Mouse (Mus musculus) left cerebral cortex, postnatal 36 days (tissue): Measurements from ENCODE around the gene Olfr432. TPM values are rescaled to one million over a fixed set of nuclear protein-coding genes. Genes with fewer than 3 reads are reported as not detected.
A peak's percentile ranks its signal among the peaks of the same experiment; 100 is the strongest.
"Not testable (repeated sequence)": the region's sequence is repeated elsewhere in the genome, so short reads cannot be mapped to it uniquely, and the experiment has no call there.

Experiments
- DNase-seq, 2 experiments: peaks; one replicate each; pipeline ENCODE4 v3.0.0; 2021 to 2022; ENCODE audit warnings: low spot score in 2 of 2, mixed read lengths in 1 of 2
- intact Hi-C: fragments of 180-260 bp; cut with DNase I; formaldehyde crosslinking; loops from one replicate; pipeline ENCODE4 v1.15.1; 2025
- total RNA-seq, 2 experiments: library from RNA; stranded (reverse); gene quantifications; 2 replicates each; pipeline ENCODE4 v1.2.3; 2021

The Olfr432 gene
- total RNA-seq: not detected

GRCm38 (mm10) chr1:174048893-174049292, at the start of gene Olfr432:
TSS of gene Olfr432 (plus strand) at chr1:174049205.
- intact Hi-C loops: no loop called here
- no peak for DNase-seq

- intact Hi-C loops, DNase-seq: not testable (repeated sequence)
Observed at GRCm38 (mm10) chr1:174004352-174005109, 44.5 kb upstream of the Olfr432 start.

DNA sequence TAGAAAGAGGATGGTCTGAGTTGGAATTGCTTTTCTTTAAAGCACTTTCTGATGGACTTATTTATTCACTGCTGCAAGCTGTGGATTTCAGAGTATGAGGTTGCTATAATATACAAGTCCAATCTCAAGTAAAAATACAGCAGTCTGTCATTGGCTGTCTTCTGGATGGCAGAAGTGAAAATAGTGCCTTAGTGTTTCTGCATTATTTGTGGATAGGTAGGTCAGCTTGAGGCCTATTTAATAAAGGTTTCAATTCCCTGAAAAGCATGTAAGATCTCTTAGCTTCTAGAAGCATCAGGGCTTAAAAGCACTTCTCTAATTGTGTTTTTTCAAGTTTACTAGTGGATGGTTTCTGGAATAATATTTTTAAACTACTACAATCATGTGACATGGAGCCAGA, 42.0 kb upstream of the Olfr432 start:
- intact Hi-C loops, DNase-seq: not testable (repeated sequence)

- DNase-seq: no peak
- intact Hi-C loops: no loop called here
Observed at GRCm38 (mm10) chr1:174031698-174032097, 17.3 kb upstream of the Olfr432 start, which contains the start of gene Ifi205. TSS of gene Ifi205 (minus strand) at chr1:174031810.

- DNase-seq: no peak
- intact Hi-C loops: no loop called here
Observed at GRCm38 (mm10) chr1:174035841-174036240, 13.2 kb upstream of the Olfr432 start.

GRCm38 (mm10) chr1:174038480-174038879, 10.5 kb upstream of the Olfr432 start:
- DNase-seq: no peak
- intact Hi-C loops: no loop called here

DNA sequence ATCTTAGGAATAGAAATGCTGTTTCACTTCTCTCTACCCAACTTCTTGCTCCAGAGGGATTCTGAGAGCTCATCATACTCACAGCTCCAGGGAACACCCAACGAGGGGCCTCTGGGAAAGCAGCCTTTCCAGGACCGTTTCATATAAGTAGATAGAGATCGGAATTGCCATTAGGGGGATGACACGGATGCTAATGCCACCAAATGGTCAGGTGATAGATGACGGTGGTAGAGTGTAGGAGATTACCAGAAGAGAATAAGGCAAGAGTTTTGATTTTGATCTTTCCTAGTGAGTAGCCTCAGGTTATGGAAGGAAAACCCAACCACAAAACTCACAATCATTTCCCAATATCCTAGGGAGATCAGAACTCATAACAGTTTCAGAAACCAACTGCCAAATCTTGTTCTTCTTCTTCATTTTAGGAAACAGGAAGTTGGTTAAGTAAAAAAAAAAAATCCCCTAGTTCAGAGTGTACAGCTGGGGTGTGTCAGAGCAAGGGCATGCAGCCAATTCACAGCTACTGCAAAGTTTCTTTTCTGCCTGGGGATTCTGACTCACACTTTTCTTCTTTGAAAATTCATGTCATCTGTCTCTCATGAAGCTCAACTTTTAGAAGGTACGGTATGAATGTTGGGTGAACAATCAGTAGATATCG, 8.4 kb upstream of the Olfr432 start, which contains the start of gene Olfr433:
Gene Olfr433, plus strand, starts transcription at position 183 of the 655 bp plus-strand sequence.
- peak in 1 of 2 experiments; percentile 13 for DNase-seq
- intact Hi-C loops: no loop called here

DNA sequence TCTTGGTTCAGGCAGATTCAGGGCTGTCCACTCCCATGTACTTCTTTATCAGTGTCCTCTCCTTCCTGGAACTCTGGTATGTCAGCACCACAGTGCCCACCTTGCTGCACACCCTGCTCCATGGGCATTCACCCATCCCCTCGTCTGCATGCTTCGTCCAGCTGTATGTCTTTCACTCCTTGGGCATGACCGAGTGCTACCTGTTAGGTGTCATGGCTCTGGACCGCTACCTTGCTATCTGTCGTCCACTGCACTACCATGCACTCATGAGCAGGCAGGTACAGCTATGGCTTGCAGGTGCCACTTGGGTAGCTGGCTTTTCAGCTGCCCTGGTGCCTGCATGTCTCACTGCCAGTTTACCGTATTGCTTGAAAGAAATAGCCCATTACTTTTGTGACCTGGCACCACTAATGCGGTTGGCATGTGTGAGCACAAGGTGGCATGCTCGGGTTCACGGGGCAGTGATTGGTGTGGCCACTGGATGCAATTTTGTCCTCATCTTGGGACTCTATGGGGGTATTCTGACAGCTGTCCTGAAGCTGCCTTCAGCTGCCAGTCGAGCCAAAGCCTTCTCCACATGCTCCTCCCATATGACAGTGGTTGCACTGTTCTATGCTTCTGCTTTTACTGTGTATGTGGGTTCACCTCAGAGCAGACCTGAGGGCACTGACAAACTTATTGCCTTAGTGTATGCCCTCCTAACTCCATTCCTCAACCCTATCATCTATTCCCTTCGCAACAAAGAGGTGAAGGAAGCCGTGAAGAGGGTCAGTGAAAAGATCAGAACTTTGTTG, 6.7 kb upstream of the Olfr432 start:
- DNase-seq: not testable (repeated sequence)

DNA sequence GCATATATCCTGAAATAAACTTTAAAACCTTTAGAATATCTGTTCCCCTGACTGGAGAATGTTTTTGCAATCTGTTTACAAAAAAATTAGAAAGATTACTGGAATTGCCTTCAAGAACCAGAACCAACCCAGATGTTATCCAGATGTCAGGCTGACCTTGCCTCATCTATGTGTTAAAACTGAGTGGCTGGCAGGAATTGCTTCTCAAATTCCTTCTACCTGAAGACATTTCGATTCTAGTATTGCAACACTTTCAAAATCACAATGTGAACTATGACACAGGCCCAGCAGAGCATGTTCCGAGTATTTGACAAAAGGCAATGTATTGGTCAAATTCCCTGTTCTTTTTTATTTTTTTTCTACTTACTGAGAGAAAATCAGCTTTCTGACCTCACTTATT, 4.6 kb upstream of the Olfr432 start:
- no peak for DNase-seq
- intact Hi-C loops: no loop called here

More for the DNA sequence above, 6.7 kb upstream of the Olfr432 start:
- intact Hi-C loops: not testable (repeated sequence)

GRCm38 (mm10) chr1:174048227-174048626, 778 bp upstream of the Olfr432 start:
- intact Hi-C loops, DNase-seq: not testable (repeated sequence)

DNA sequence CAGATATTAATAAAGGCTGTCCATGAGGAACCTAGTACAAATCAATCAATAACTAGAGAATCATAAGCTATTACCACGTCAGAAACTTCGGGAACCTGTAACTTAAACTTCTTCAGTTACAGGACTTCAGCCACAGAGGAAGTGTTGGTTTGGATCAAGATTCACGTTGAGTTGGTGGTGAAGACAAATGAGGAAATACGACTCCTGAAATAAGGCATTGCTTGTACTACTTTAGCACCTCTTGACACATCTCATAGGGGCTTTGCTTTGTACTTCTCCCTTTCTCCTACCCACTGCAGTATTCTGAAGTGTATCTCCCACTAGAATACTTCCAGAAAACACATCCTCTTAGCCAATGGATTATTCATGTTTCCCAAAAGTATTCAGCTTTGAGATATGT, 352 bp downstream of the Olfr432 start:
- intact Hi-C loops, DNase-seq: not testable (repeated sequence)

DNA sequence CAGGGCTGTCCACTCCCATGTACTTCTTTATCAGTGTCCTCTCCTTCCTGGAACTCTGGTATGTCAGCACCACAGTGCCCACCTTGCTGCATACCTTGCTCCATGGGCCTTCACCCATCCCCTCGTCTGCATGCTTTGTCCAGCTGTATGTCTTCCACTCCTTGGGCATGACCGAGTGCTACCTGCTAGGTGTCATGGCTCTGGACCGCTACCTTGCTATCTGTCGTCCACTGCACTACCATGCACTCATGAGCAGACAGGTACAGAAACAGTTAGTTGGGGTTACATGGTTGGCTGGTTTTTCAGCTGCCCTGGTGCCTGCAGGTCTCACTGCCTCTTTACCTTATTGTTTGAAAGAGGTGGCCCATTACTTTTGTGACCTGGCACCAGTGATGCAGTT, 1.5 kb downstream of the Olfr432 start:
- no peak for DNase-seq
- intact Hi-C loops: no loop called here

DNA sequence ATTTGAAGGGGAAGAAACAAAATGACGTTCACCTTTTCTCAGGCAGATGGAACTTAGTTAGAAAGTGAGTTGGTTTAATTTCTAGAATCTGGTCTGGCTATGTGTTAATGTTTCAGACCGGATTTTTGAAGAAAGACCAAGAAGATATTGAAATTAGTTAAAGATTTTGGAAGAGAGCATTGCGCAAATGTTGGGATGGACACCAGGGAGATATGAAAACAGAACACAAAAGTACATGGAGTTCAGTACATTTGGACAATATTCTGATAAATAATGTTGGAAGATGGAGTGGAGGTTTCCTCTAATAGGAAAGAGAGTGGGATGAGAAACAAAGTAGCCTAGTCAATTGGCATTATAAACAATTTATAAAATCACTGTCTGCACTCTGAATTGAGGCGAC, 2.5 kb downstream of the Olfr432 start:
- intact Hi-C loops: no loop called here
- DNase-seq: no peak

DNA sequence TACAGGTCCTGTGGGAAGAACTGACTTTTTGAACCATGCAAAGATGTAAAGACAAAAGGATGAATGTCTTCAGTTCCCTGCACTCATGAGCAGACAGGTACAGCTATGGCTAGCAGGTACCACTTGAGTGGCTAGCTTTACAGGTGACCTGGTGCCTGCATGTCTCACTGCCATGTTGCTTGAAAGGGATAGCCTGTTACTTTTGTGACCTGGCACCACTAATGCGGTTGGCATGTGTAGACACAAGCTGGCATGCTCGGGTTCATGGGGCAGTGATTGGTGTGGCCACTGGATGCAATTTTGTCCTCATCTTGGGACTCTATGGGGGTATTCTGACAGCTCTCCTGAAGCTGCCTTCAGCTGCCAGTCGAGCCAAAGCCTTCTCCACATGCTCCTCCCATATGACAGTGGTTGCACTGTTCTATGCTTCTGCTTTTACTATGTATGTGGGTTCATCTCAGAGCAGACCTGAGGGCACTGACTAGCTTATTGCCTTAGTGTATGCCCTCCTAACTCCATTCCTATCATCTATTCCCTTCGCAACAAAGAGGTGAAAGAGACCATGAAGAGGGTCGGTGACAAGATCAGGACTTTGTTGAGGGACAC, 3.0 kb downstream of the Olfr432 start:
- intact Hi-C loops: no loop called here
- DNase-seq: no peak

GRCm38 (mm10) chr1:174052981-174053380, 4.0 kb downstream of the Olfr432 start:
- intact Hi-C loops: no loop called here
- no peak for DNase-seq

- DNase-seq: no peak
- intact Hi-C loops: no loop called here
Observed at GRCm38 (mm10) chr1:174055248-174055647, 6.2 kb downstream of the Olfr432 start.

DNA sequence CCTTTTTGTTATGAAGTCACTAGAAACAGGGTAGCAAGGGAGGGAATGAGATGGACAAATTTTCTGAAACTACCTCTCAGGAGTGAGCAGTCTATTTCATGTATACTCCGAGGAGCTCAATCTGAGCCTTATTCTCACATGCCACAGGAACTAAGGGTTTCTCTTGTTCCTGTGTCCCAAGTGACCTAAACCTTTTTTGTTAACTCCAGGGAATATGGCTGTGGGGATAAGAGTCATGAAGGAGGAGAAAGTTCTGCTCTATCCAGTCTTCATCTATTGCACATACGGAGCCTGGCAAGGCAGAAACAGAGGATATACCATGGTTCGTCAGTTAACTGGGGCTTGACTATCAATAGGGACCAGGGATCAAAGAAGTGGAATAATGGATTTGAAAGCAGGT, 17.3 kb downstream of the Olfr432 start, which contains the start of gene Olfr430:
Gene Olfr430, plus strand, starts transcription at position 301 of the 400 bp plus-strand sequence.
- intact Hi-C loops: no loop called here
- no peak for DNase-seq

GRCm38 (mm10) chr1:174084031-174084430, 35.0 kb downstream of the Olfr432 start, which contains the start of gene Olfr429:
TSS of gene Olfr429 (plus strand) at chr1:174084331.
- DNase-seq: no peak
- intact Hi-C loops: no loop called here

GRCm38 (mm10) chr1:174096591-174096990, 47.6 kb downstream of the Olfr432 start, which contains the start of gene Olfr427:
TSS of gene Olfr427 (plus strand) at chr1:174096891.
- DNase-seq: no peak
- intact Hi-C loops: no loop called here
